Mouse (Mus musculus): ENCODE results near the gene Cdc42bpg.
"Not testable (repeated sequence)": the region's sequence is repeated elsewhere in the genome, so short reads cannot be mapped to it uniquely, and the experiment has no call there.

Gene Cdc42bpg

DNA sequence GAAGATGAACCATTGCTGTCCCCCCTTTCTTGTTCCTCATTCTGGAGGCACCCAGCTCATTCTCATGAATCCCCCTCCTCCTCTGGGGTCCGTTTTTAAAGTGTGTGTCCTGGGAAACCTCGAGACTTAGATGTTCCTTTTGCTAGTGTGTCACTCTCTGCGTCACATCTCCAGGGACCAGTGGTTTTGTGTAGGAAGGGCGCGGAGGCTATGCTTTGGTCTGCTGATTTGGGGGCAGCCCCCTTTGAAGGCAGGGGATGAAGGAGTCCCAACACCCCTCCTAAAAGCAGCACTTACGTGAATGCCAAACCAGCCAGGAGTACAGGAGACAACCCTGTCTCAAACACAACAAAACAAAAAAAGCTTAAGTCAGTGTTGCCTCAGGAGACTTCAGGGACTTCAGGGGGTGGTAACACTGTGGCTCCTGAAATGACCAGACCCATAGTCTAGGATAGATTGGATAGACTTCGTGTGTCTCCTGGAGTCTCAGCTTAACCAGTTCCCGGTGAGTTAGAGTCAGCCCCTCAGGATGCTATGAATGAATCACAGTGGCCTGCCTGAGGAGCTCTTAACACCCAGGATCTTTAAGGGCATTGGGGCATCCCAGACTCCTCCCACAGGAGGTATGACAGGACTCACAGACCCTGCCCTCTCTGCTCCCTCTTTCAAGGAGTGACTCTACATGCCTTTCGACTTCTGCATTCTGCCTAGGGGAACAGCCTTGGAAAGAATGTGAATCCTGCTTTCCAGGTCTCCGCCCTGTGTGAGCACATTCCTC is 28.4 kb upstream of the Cdc42bpg start:
- DNase-seq, result peak; percentile 51 to 66

DNA sequence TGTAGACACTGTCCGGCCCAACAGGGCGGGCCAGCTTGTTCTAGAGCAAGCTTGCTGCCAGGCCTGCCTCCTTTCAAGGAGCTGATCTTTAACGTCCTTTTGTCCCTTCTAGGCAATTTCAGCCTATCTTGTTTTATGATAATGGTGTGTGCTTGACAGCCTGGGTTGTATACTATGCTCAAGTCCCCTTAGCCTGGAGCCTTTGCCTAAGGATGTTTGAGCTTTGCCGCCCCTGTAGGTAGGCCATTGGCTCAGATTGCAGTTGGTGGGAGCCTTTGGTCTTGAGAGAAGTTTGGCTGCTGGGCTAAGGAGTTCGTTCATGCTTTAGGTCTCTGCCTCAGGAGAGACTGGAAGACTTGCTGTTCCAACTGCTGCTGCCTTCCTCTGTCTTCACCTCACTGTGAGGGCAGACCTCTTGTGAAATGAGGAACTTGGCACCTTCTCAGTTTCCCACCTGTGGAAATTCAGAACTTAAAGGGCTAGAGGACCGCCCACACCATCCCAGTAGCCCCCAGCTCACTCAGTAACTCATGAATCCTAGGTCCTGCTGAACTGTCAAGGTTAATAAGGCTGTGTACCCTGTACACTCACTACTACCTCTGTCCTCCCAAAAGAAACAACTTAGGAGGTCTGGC is 27.7 kb upstream of the Cdc42bpg start:
- DNase-seq, result no peak

DNA sequence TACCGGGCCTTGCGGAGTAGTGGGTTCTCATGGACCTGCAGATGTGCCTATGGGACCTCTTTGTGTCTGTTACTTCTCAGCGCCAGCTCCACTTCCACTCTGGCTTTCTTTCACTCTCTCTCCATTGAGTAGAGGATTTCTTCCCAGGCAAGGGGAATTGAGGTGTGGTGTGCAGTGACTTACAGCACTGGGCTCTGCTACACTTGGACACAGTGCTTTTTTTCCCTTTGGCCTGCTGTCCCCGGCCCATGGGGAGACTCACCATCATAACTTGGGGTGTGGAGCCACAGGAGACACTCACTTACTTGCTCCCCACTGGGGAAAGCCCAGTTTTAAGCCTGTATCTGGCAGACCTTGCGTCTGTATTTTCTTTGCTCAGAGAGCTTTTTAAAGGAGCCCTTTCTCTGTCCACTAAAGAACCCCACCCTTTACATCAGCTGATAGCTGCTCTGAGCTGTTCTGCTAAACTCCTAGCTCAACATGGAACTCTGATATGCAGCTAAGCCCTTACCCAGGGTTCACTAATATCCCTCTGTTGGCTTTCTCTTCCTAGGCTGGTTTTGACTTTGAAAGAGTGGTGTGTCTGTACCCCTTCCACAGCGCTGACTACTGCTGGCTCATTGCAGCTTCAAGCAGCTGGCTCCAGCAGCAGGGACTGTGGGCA is 26.6 kb upstream of the Cdc42bpg start:
- DNase-seq, result no peak

DNA sequence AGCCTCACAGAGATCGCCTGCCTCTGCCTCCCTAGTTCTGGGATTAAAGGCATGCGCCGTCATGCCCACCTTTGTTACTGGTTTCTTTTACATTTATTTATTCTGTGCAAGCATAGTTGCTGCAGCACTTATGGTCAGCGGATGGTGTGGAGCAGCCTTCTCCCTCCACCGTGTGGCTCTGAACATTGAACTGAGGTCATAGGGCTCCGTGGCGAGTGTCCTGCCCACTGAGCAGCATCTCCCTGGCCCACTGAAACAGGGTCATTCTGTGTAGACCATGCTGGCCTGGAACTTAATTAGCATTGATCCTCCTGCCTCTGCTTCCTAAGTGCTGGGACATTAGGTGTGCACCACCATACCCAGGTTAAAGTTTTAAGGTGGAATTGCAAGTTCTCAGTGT is 25.7 kb upstream of the Cdc42bpg start:
- DNase-seq, result no peak

DNA sequence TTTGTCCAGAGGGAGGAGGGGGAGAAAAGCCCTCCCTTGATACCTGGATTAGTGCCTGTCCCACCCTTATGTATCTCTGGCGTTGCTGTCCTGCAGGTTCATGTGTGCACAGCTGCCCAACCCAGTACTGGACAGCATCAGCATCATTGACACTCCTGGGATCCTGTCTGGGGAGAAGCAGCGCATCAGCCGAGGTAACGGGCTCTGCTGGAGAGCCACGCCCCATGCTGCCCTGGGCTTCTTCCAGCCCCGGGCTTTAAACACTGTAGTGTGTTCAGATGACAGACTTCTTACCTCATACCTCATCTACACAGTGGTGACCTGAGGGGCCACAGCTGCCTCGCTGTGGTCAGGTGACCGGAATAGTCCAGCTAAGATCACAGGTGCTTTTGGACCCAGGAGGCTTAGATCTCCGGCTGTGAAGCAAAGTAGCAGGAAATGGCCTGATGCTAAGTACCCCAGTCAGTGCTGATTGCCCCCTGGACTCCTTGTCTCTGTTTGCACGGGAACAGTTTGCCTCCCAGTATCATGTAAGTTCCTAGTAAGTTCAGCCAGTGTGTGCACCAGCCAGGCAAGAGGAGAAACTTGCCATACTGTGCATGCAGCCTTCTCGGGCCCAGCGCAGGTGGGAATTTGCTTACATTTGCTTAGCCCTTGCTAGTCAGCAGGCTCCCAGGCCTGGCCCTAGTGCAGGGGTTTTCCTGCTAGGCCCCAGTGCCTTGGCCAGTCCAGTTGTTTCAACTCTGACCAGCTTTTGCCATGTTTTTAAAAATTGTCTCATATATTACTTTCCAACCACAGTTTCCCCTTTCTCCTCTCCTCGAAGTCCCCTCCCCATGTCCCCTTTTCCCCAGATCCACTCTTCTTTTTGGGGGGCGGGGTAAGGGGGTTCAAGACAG is 24.9 kb upstream of the Cdc42bpg start:
- DNase-seq, result no peak

DNA sequence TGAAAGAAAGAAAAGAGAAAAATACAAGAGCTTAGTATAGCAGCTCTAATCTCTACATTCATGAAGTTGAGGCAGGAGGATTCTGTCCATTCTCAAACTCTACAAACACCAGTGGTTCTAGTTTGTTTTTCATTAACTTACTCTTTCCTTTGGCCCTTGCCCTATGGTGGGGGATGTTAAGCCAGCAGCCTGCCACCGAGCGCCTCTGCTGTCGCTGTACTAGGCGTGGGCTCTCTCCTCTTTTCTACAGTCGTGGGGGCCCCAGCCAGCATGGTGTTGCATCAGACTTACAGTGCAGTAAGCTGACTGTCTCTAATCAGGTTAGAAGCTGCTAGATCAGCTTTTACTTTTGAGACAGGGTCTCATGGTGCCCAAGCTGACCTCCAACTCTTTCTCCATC is 23.3 kb upstream of the Cdc42bpg start:
- no peak for DNase-seq

DNA sequence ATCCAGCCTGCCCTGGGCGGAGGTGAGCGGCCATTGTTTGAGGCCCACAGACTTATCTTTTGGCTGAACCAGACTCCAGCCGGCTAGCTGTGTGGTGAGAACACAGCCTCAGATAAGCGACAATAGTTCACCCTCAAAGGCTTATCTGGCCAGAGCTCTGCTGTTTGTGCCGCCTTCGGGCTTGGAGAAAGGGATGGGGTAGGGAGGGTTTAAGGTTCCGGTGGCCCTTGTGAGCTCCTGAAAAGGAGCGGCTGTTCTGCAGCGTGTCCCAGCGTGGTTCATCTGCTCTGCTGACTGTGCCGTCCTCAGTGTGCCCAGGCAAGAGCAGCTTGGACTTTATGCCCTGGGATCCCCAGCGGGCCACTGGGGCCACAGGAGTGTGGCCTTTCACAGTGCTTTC is 21.8 kb upstream of the Cdc42bpg start:
- DNase-seq, result no peak

DNA sequence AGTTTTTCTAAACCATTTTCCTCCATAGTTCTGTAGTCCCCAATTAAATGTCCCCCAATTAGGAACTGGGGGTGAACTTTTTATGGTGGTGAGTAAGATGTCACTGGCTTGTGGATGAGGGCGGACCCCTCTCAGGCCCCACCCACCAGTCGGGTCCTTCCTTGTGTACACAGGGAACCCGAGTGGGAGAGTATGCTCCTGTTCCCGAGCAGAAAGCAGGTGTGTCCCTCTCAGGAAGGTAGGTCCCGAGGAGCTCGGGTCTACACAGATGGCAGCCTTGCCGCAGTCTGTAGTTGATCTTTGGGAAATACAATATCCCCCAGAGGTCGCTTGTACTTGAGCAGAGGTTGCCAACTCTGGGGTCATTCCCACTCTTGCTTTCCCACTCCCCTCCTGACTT is 21.0 kb upstream of the Cdc42bpg start:
- DNase-seq, result no peak

DNA sequence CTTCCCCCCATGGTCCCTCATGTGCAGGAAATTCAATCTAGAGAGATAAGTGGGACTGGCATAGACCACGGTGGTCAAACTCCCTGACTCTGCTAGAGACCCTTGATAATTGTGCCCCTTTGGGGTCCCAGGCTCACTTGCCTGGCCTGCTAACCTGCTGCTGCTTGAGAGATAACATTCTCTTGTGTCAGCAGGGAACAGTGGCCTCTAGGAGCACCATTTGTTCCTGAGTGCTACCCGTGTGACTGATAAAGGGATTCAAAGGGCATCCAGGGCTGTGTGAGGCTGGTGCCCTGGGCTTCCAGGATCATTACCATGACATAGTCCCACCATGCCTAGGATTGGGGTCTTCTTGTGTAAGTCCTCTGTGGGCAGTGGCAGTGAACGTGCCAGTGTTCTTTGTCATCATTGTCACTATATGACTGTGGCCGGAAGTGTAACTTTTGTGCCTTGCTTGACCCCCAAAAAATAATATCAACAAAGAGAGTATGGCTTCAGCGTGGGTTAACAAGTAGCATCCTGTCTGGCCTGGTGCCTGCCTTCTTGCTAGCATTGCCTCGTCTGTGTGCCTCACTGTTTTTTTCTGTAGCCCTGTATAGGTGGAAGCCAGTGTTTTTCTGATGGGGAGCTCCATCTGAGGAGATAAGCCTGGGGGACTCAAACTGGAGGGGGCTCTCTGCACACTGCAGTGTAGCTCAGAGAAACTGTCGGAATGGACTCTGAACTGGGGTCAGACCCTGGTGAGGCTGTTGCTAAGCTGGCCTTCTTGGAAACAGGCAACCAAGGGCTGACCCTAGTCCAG is 20.4 kb upstream of the Cdc42bpg start:
- no peak for DNase-seq

DNA sequence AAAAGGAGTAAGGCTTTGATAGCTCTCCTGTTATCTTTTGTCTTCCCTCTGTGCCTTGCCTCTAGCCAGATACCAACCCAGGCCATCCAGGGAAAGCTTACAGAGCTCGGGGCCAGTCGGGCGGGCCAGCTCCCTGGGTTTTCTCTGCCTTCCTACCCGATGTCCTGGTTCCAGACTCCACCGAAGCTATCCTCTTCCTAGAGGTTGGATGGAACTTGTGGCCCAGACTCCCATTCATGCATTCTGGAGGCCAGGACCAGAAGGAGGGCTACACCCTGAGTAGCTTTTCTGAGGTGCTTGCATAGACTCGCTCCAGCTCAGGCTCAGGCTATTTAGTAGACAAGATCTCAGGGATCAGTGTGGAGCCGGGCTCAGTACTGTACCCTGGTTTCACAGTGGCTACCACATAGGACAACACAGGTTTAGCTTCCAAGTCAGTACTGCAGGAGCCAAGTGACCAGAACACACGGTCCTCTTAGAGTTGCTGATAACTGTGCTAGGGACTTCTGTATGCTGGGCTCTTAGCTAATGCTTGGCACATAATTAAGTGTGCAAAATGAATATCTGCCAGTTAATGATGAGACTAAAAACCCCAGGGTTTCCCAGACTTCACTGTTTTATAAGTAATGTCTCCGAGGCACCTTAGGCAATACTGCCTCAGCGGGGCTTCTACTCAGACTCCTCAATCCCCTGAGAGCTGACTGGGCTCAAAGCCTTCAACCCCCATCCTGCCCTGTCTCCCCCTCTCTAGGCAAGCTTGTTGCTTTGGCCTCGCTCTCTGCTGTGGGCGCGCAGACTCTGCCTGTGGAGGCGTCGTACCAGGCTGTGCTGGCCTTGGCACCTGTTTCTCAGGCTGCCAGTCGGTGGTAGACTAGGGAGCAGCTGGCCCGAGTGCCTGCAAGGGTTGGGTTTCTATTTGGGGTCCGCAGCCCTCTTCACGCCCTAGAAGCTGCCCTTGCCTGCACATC is 19.5 kb upstream of the Cdc42bpg start:
- DNase-seq, result peak in 1 of 2 experiments; percentile 59

DNA sequence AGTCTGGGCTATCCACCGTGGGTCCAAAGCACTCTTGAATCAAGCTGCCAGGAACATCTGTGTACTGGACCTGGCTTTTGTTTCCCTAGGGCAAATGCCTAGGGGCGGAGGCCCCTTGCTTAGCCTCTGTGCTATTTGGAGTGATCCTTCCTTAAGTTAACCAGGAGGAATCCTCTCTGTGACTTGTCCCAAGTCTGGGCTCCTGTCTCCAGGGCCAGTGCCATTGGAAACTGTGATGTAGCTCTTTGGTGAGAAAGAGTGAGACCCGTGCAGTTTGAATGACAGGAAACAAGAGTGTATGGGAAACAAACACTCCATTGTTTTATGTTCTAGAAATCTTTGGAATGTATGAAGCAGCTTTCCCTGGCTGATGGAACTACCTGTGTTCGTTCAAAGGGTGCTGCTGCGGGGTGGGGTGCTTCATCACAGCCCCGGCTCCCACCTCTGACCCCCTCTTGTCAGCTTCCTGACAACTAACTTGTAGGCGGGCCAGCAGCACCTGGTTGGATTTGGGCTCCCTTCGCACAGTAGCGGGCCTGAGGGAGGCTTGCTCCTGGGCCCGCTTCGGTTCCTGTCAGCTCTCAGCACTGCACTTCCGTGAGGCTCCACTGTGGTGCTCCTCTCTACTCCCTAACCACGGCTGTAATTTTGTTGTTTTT is 17.9 kb upstream of the Cdc42bpg start:
- no peak for DNase-seq

DNA sequence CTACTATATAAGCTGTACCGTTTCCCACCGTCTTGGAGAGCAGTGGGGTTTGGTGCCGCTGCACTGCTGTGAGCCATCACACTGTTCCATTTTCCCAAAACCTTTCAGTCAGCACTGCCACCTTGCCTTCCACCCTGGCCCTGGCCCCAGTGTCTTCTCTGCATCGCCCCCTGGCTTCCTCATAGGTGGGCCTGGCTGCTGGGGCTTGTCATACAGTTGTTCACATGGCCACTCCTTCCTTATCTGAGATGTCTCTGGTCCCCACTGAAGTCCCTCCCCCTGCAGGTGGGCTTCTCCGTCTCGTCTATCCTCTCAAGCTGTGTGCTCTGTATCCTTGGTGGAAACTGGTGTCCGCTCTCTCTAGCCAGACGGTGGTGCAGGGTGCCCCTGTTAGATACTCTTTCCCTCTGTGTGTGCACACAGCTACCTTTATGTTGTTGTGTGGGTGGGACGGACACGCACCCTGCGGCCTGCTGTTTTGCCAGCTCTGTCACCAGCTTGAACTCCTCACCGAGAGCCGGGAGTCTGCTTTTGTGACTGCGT is 16.5 kb upstream of the Cdc42bpg start:
- DNase-seq, result no peak

DNA sequence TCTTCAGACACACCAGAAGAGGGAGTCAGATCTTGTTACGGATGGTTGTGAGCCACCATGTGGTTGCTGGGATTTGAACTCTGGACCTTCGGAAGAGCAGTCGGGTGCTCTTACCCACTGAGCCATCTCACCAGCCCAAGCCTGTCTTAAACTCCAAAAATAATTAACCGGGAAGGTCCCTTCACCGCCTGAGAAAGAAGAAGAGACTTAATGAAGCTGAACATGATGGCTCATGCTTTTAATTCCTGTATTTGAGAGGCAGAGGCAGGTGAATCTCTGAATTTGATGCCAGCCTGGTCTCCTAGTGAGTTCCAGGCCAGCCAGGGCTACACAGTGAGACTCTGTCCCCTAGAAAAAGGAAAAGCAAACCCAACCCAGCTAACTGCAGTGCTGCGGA is 15.5 kb upstream of the Cdc42bpg start:
- DNase-seq, result not testable (repeated sequence)

DNA sequence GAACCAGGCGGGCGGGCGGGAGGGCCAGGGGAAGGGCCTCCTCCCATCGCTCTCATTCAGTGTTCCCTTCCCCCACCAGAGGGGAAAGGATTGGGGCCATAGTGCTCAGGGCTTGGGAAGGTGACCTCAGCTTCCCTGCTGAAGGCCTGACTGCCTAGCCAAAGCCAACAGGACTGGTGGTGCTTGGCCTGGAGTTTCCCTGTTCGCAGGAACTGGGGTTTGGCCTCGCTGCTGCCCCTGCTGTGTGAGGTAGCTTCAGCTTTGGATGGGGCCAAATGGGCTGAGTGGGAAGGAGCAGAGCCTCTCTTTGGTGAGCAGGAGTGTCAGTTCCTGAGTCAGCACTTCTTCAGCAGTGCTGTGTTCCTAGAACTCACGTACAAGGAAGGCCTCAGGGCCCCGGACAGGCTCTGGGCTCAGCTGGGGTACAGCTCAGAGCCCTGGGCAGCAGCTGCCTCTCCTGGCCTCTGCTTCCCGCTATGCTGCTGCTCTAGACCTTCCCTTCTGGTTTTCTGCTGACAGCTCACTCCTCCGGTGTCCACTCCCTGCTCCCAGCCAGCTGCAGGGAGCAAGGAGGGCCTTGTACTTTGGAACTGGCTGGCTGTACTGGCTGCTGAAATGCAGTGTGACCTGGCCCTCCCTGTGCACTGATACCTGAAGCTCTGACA is 15.0 kb upstream of the Cdc42bpg start:
- DNase-seq, result peak; percentile 74 to 79

DNA sequence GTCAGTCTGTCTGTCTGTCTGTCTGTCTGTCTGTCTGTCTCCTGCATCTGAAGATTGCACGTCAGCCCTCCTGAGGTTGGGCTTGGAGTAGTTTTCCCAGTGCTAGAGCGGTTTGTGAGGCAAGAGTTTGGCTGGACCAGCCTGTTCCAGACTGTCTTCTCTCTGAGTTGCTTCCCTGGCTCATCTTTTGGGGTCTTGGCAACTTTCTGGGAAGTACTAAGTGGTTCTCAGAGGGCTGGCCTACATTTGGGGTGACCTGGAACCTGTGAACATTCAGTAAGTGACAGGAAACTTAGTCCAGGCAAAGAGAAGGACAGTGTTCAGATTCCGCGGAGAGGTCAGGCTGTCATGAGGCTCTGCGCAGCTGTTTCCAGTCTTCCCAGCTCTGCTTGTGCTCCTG is 14.0 kb upstream of the Cdc42bpg start:
- no peak for DNase-seq

DNA sequence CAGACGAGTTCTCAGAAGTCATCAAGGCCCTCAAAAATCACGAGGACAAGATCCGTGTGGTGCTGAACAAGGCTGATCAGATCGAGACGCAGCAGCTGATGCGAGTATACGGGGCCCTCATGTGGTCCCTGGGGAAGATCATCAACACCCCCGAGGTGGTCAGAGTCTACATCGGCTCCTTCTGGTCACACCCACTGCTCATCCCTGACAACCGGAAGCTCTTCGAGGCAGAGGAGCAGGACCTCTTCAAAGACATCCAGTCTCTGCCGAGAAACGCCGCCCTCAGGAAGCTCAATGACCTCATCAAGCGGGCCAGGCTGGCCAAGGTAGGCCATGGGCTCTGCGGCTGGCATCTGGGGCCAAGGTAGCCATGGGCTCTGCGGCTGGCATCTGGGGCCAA is 12.0 kb upstream of the Cdc42bpg start:
- no peak for DNase-seq

DNA sequence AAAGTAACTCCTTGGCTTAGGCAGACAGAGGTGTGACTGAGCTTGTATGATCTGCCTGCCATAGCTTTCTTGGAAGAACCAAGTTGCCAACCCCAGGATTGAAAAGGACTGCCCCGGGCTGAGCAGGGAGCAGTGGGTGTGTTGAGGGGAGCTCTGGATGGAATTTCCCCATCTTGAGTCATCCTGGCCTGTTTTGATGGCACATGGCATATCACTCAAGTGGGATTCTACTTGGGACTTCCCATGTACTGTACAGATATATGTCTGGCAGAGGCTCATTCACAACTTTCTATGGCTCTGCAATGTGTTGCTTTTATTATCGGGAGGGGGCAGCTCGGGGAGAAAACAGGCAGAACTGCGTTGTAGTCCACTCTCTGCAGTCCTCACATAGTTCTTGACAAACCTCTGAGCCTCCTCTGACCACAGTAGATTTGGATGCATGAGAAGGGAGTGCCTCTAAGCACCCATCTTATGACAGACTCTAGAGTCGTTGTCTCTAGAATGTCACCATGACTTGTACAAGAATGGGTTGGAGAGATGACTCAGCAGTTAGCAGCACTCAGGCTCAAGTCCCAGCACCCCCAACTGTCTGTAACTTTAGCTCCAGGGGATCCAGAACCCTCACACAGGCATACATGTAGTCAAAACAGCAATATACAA is 9.6 kb upstream of the Cdc42bpg start:
- DNase-seq, result no peak

DNA sequence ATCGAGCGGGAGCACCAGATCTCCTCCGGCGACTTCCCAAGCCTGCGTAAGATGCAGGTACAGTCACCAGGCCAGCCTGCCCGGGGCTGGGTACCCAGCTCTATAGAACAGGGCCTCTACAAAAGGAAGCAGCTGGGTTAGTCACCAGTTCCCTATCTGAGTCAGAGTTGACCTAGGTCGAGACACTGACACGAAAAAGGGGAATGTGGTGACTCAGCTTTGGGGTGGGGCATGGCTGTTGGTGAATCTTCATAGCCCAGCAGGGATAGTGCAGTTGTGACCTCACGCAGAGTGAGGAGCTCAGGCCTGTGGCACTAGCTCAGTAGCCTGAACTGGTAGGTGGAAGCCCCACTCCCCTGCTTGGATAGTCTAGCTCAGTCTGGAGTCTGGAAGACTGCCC is 8.6 kb upstream of the Cdc42bpg start:
- no peak for DNase-seq

DNA sequence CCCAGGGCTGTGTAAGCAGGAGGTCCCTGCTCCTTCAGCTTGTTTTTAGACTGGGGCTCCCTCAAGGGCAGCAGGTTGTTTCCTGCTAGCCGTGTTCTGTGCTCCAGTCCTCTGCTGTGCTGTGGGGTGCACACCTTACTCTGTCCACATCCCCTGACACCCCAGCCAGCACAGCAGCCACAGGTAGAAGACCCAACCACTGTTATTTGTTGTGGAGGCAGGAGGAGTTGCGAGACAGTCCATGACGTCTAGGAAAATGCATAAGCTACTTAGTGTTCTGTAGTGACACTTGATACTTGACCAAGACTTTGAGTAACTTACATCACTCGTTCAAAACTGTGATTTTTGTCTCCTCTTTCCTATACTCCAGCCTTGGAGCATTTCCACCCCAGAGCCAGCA is 7.3 kb upstream of the Cdc42bpg start:
- DNase-seq, result no peak

Measured in cerebellum, postnatal 36 days (tissue).